Mouse (Mus musculus) forebrain, embryonic 10.5 days (tissue): ENCODE results near the gene Lrfn3. TPM values are rescaled to one million over a fixed set of nuclear protein-coding genes. Genes with fewer than 3 reads are reported as not detected.
A peak's percentile ranks its signal among the peaks of the same experiment; 100 is the strongest.

Source experiments
- DNase-seq: peaks from one replicate; pipeline ENCODE4 v3.0.0-alpha.2; 2017; ENCODE audit warnings: low spot score; ENCODE audit errors: extremely low spot score
- H3K27ac ChIP-seq: fragments of 300-500 bp; sonication (generic); 2 replicates; pipeline ENCODE4 v1.5.1; 2016; ENCODE audit warnings: mild to moderate bottlenecking
- H3K27me3 ChIP-seq: fragments of 300-500 bp; sonication (generic); 2 replicates; pipeline ENCODE4 v1.6.1; 2016; ENCODE audit warnings: mild to moderate bottlenecking; ENCODE audit not compliant: poor library complexity, severe bottlenecking
- H3K36me3 ChIP-seq: fragments of 300-500 bp; sonication (generic); replicated peaks from 2 replicates; pipeline ENCODE4 v1.6.1; 2016; ENCODE audit warnings: mild to moderate bottlenecking, moderate library complexity
- H3K4me1 ChIP-seq: fragments of 300-500 bp; sonication (generic); 2 replicates; pipeline ENCODE4 v1.6.1; 2016
- H3K4me3 ChIP-seq: fragments of 300-500 bp; sonication (generic); 2 replicates; pipeline ENCODE4 v1.5.1; 2016; ENCODE audit warnings: mild to moderate bottlenecking, moderate library complexity
- H3K9me3 ChIP-seq: fragments of 300-500 bp; sonication (generic); 2 replicates; pipeline ENCODE4 v1.6.1; 2016; ENCODE audit warnings: mild to moderate bottlenecking, moderate library complexity
- WGBS: fragments of 180-500 bp; shearing (Covaris S2); methylation state at CpG from one replicate; pipeline ENCODE4 v1.1.7; 2016; 5-methylcytosine and 5-hydroxymethylcytosine counted together
- polyA plus RNA-seq: library from polyadenylated mRNA; unstranded; fragments of >200 nt; fragmentation: Nextera tagmentation; extraction: Ambion mirVana; gene quantifications from 2 replicates; pipeline ENCODE4 v1.2.1, GENCODE M21; 2016

Lrfn3 gene
- polyA plus RNA-seq, 1 experiment from 2014 or later: 5.3 TPM

- WGBS: 61% methylated on average over 5 of the region's 5 CpGs
- H3K9me3 ChIP-seq: no peaks in the 10 kb centered on the region
- DNase-seq: no peak
Measured at GRCm38 (mm10) chr7:30334563-30334962, 28.0 kb downstream of the Lrfn3 start.

GRCm38 (mm10) chr7:30333436-30333835 lies 29.1 kb downstream of the Lrfn3 start:
- DNase-seq: no peak
- peaks cover 20% of the 10 kb centered on the region for H3K4me1 ChIP-seq
- no peak overlapping the region for H3K4me3 ChIP-seq
- WGBS: 79% methylated on average over 4 of the region's 4 CpGs
- H3K27ac ChIP-seq: no peak overlapping the region
- peaks cover 42% of the 10 kb centered on the region for H3K27me3 ChIP-seq
- no peaks in the 10 kb centered on the region for H3K9me3 ChIP-seq
- no peaks in the 10 kb centered on the region for H3K36me3 ChIP-seq

More at GRCm38 (mm10) chr7:30334563-30334962, 28.0 kb downstream of the Lrfn3 start:
- H3K36me3 ChIP-seq: no peaks in the 10 kb centered on the region
- no peak overlapping the region for H3K4me3 ChIP-seq
- H3K27me3 ChIP-seq: peaks cover 42% of the 10 kb centered on the region
- peaks cover 16% of the 10 kb centered on the region for H3K4me1 ChIP-seq
- no peak overlapping the region for H3K27ac ChIP-seq

- H3K4me1 ChIP-seq: peaks cover 22% of the 10 kb centered on the region
- H3K36me3 ChIP-seq: no peaks in the 10 kb centered on the region
- peak overlapping the region; percentile 32; the same call in 1 of the 2 replicates for H3K4me3 ChIP-seq
- H3K9me3 ChIP-seq: no peaks in the 10 kb centered on the region
- H3K27me3 ChIP-seq: peaks cover 42% of the 10 kb centered on the region
- DNase-seq: no peak
- H3K27ac ChIP-seq: no peak overlapping the region
- 71% methylated on average over 18 of the region's 18 CpGs for WGBS
Measured at GRCm38 (mm10) chr7:30332622-30333259, 29.8 kb downstream of the Lrfn3 start.

GRCm38 (mm10) chr7:30331887-30332286 lies 30.7 kb downstream of the Lrfn3 start:
- H3K36me3 ChIP-seq: no peaks in the 10 kb centered on the region
- peak; percentile 89 for DNase-seq
- 4% methylated on average over 13 of the region's 13 CpGs for WGBS
- no peak overlapping the region for H3K27ac ChIP-seq
- H3K27me3 ChIP-seq: peaks cover 42% of the 10 kb centered on the region
- peak overlapping the region; percentile 32 for H3K4me3 ChIP-seq
- H3K4me1 ChIP-seq: peaks cover 22% of the 10 kb centered on the region
- H3K9me3 ChIP-seq: no peaks in the 10 kb centered on the region

- Histone ChIP-seq H3K27me3 (peaks cover 18% of the 10 kb centered on the region), H3K36me3 (no peaks in the 10 kb centered on the region), H3K4me1 (peaks cover 19% of the 10 kb centered on the region), H3K27ac (no peak overlapping the region), H3K4me3 (no peak overlapping the region), H3K9me3 (peaks cover 3% of the 10 kb centered on the region; the same call in 1 of the 2 replicates)
- no peak for DNase-seq
- WGBS: 62% methylated on average over 10 of the region's 10 CpGs
Measured at GRCm38 (mm10) chr7:30328379-30328778, 34.2 kb downstream of the Lrfn3 start.

GRCm38 (mm10) chr7:30327140-30327539 lies 35.4 kb downstream of the Lrfn3 start:
- H3K27me3 ChIP-seq: peaks cover 6% of the 10 kb centered on the region
- peaks cover 25% of the 10 kb centered on the region for H3K4me1 ChIP-seq
- 70% methylated on average over 15 of the region's 15 CpGs for WGBS
- no peak for DNase-seq
- H3K9me3 ChIP-seq: peaks cover 3% of the 10 kb centered on the region; the same call in 1 of the 2 replicates
- H3K4me3 ChIP-seq: no peak overlapping the region
- H3K27ac ChIP-seq: no peak overlapping the region
- H3K36me3 ChIP-seq: no peaks in the 10 kb centered on the region

GRCm38 (mm10) chr7:30326427-30326826 lies 36.1 kb downstream of the Lrfn3 start:
- peaks cover 3% of the 10 kb centered on the region; the same call in 1 of the 2 replicates for H3K9me3 ChIP-seq
- no peak overlapping the region for H3K27ac ChIP-seq
- no peaks in the 10 kb centered on the region for H3K36me3 ChIP-seq
- peaks cover 6% of the 10 kb centered on the region for H3K27me3 ChIP-seq
- no peak for DNase-seq
- H3K4me1 ChIP-seq: peaks cover 23% of the 10 kb centered on the region
- H3K4me3 ChIP-seq: no peak overlapping the region

GRCm38 (mm10) chr7:30325364-30325763 lies 37.2 kb downstream of the Lrfn3 start:
- Histone ChIP-seq H3K4me3 (no peak overlapping the region), H3K4me1 (peaks cover 27% of the 10 kb centered on the region), H3K36me3 (0 out of 2 replicates have a peak, but pooled peaks cover under 1% of the 10 kb centered on the region), H3K9me3 (peaks cover 3% of the 10 kb centered on the region; the same call in 1 of the 2 replicates), H3K27me3 (peaks cover 6% of the 10 kb centered on the region), H3K27ac (no peak overlapping the region)
- 45% methylated on average over 2 of the region's 2 CpGs for WGBS
- peak; percentile 57 for DNase-seq

GRCm38 (mm10) chr7:30324300-30324944 lies 38.1 kb downstream of the Lrfn3 start:
- H3K27ac ChIP-seq: no peak overlapping the region
- H3K4me3 ChIP-seq: no peak overlapping the region
- peaks cover 27% of the 10 kb centered on the region for H3K4me1 ChIP-seq
- peaks cover 7% of the 10 kb centered on the region; the same call in 1 of the 2 replicates for H3K36me3 ChIP-seq
- 83% methylated on average over 5 of the region's 5 CpGs for WGBS
- no peak for DNase-seq
- H3K9me3 ChIP-seq: peaks cover 3% of the 10 kb centered on the region; the same call in 1 of the 2 replicates
- H3K27me3 ChIP-seq: peaks cover 6% of the 10 kb centered on the region

GRCm38 (mm10) chr7:30323795-30324194 lies 38.8 kb downstream of the Lrfn3 start, which contains the start of gene Sdhaf1:
Gene Sdhaf1 (minus strand): TSS chr7:30323895.
- DNase-seq: no peak
- peak within 1 kb of the TSS; percentile 88 for H3K4me3 ChIP-seq
- peaks cover 6% of the 10 kb centered on the region for H3K27me3 ChIP-seq
- peak within 1 kb of the TSS; percentile 90 for H3K27ac ChIP-seq
- H3K9me3 ChIP-seq: peaks cover 3% of the 10 kb centered on the region; the same call in 1 of the 2 replicates
- WGBS: 77% methylated on average over 3 of the region's 3 CpGs
- peaks cover 26% of the 10 kb centered on the region for H3K4me1 ChIP-seq
- peaks cover 12% of the 10 kb centered on the region; the same call in 1 of the 2 replicates for H3K36me3 ChIP-seq

GRCm38 (mm10) chr7:30322865-30323264 lies 39.7 kb downstream of the Lrfn3 start:
- H3K27me3 ChIP-seq: peaks cover 6% of the 10 kb centered on the region
- H3K4me3 ChIP-seq: peak overlapping the region; percentile 88
- H3K27ac ChIP-seq: peak overlapping the region; percentile 90
- H3K36me3 ChIP-seq: peaks cover 20% of the 10 kb centered on the region; the same call in 1 of the 2 replicates
- 40% methylated on average over 6 of the region's 6 CpGs for WGBS
- DNase-seq: no peak
- H3K4me1 ChIP-seq: peaks cover 22% of the 10 kb centered on the region
- peaks cover 3% of the 10 kb centered on the region; the same call in 1 of the 2 replicates for H3K9me3 ChIP-seq

GRCm38 (mm10) chr7:30322285-30322667 lies 40.3 kb downstream of the Lrfn3 start:
- Histone ChIP-seq H3K36me3 (peaks cover 20% of the 10 kb centered on the region; the same call in 1 of the 2 replicates), H3K4me3 (peak overlapping the region; percentile 88), H3K4me1 (peaks cover 22% of the 10 kb centered on the region), H3K9me3 (peaks cover 3% of the 10 kb centered on the region; the same call in 1 of the 2 replicates), H3K27me3 (peaks cover 6% of the 10 kb centered on the region), H3K27ac (peak overlapping the region; percentile 90)
- DNase-seq: peak; percentile 95
- under 1% methylated on average over 20 of the region's 20 CpGs for WGBS
